Mouse (Mus musculus) neural tube, embryonic 11.5 days (tissue): ENCODE results near the gene Gchfr. TPM values are rescaled to one million over a fixed set of nuclear protein-coding genes. Genes with fewer than 3 reads are reported as not detected.

Source experiments
- ATAC-seq: fragments of 200-750 bp; cut with Nextera tagmentation; 2 replicates; pipeline ENCODE4 v1.8.0; 2017; ENCODE audit warnings: moderate number of reproducible peaks, mild to moderate bottlenecking, moderate TSS enrichment, moderate library complexity; ENCODE audit not compliant: insufficient read depth, low FRiP score, low TSS enrichment
- DNase-seq: peaks from one replicate; pipeline ENCODE4 v3.0.0-alpha.2; 2015; ENCODE audit warnings: low spot score
- H3K27ac ChIP-seq: fragments of 300-500 bp; sonication (generic); 2 replicates; pipeline ENCODE4 v1.5.1; 2014; ENCODE audit warnings: low read depth, mild to moderate bottlenecking, low read length
- H3K27me3 ChIP-seq: fragments of 300-500 bp; sonication (generic); 2 replicates; pipeline ENCODE4 v1.6.1; 2014; ENCODE audit warnings: mild to moderate bottlenecking, low read length, mixed read lengths; ENCODE audit not compliant: control insufficient read depth, insufficient read depth
- H3K36me3 ChIP-seq: fragments of 300-500 bp; sonication (generic); 2 replicates; pipeline ENCODE4 v1.6.1; 2014; ENCODE audit warnings: mild to moderate bottlenecking, low read length, moderate library complexity, mixed read lengths; ENCODE audit not compliant: control insufficient read depth, insufficient read depth
- H3K4me1 ChIP-seq: fragments of 300-500 bp; sonication (generic); 2 replicates; pipeline ENCODE4 v1.6.1; 2014; ENCODE audit warnings: low read length, mixed read lengths; ENCODE audit not compliant: control insufficient read depth, insufficient read depth
- H3K4me2 ChIP-seq: fragments of 300-500 bp; sonication (generic); 2 replicates; pipeline ENCODE4 v1.6.1; 2014; ENCODE audit warnings: low read depth, mild to moderate bottlenecking, moderate library complexity
- H3K4me3 ChIP-seq: fragments of 300-500 bp; sonication (generic); 2 replicates; pipeline ENCODE4 v1.5.1; 2014; ENCODE audit warnings: low read depth, low read length
- H3K9ac ChIP-seq: fragments of 300-500 bp; sonication (generic); 2 replicates; pipeline ENCODE4 v1.6.1; 2014; ENCODE audit warnings: mild to moderate bottlenecking, low read length
- H3K9me3 ChIP-seq: fragments of 300-500 bp; sonication (generic); 2 replicates; pipeline ENCODE4 v1.6.1; 2016; ENCODE audit warnings: low read length; ENCODE audit not compliant: control insufficient read depth
- WGBS: fragments of 180-500 bp; shearing (Covaris S2); extraction: QIAGEN DNeasy Blood & Tissue Kit; methylation state at CpG from one replicate; pipeline ENCODE4 v1.1.7; 2014; 5-methylcytosine and 5-hydroxymethylcytosine counted together
- polyA plus RNA-seq: library from polyadenylated mRNA; unstranded; fragments of >200 nt; fragmentation: Nextera tagmentation; extraction: Ambion mirVana; gene quantifications from 2 replicates; pipeline ENCODE4 v1.2.1, GENCODE M21; 2014

Gene Gchfr
- polyA plus RNA-seq, 1 experiment from 2014 or later: 3.2 TPM

DNA sequence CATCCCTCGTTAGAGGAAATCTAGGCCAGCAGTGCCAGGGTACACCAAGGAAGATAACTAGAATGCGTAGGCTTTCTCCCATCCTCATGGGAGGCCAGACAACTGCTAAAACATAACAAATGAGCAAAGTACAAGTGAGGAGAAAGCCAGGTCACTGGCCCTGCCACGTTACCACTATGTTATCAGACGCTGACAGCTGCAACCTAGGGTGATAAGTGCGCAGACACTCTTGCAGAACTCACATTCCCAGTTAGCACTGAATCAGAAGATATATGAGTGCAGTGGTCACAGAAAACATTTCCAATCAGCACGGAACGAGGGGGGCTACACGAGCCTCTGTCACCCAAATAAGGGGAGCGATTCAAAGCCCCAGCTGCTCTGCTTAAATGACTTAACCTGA lies 12.2 kb upstream of the Gchfr start:
- peaks cover 1% of the 10 kb centered on the region for H3K36me3 ChIP-seq
- peaks cover 8% of the 10 kb centered on the region; the same call in 1 of the 2 replicates for H3K4me1 ChIP-seq
- WGBS: 87% methylated on average over 9 of the region's 9 CpGs
- no peak overlapping the region for H3K9ac ChIP-seq
- H3K27ac ChIP-seq: no peak overlapping the region
- H3K9me3 ChIP-seq: no peaks in the 10 kb centered on the region
- no peaks in the 10 kb centered on the region for H3K27me3 ChIP-seq
- peak overlapping the region; percentile 62; the same call in 1 of the 2 replicates for H3K4me2 ChIP-seq
- DNase-seq: no peak
- no peak overlapping the region; the same call in 1 of the 2 replicates for H3K4me3 ChIP-seq
- ATAC-seq: no peak

DNA sequence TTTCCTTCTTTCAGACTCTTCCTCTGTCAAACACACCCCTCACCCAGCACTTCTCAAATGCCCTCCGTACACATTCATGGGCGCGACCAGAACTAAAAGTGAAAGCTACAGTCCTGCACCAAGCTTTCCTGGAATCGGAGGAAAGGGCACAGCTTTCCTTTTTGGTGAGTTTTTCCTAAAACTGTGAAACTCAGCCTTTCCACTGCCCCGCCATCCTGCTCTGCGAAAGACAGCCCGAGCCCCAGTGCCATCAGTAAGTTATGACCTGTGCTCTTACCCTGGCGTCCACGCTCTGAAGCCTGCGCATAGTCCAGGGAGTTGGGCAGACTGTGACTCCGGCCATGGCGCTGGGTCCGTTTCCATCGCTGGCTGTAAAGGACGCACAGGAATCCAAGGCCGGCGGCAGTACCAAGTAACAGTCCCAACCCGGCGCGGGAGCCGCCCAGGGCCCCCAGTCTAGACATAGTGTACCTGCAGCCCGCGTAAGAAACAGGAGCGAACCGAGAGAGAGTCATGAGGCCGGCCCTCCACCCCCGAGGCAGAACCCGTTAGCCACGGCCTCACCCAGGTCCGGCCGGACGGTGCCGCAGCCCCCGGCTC lies 11.4 kb upstream of the Gchfr start:
- Histone ChIP-seq H3K36me3 (no peaks in the 10 kb centered on the region; the same call in 1 of the 2 replicates), H3K27me3 (no peaks in the 10 kb centered on the region), H3K4me3 (peak overlapping the region; percentile 80), H3K4me2 (peak overlapping the region; percentile 62), H3K9ac (peak overlapping the region; percentile 75), H3K27ac (no peak overlapping the region), H3K4me1 (peaks cover 8% of the 10 kb centered on the region; the same call in 1 of the 2 replicates), H3K9me3 (no peaks in the 10 kb centered on the region)
- peak; percentile 60 for ATAC-seq
- WGBS: 7% methylated on average over 33 of the region's 34 CpGs
- DNase-seq: no peak

DNA sequence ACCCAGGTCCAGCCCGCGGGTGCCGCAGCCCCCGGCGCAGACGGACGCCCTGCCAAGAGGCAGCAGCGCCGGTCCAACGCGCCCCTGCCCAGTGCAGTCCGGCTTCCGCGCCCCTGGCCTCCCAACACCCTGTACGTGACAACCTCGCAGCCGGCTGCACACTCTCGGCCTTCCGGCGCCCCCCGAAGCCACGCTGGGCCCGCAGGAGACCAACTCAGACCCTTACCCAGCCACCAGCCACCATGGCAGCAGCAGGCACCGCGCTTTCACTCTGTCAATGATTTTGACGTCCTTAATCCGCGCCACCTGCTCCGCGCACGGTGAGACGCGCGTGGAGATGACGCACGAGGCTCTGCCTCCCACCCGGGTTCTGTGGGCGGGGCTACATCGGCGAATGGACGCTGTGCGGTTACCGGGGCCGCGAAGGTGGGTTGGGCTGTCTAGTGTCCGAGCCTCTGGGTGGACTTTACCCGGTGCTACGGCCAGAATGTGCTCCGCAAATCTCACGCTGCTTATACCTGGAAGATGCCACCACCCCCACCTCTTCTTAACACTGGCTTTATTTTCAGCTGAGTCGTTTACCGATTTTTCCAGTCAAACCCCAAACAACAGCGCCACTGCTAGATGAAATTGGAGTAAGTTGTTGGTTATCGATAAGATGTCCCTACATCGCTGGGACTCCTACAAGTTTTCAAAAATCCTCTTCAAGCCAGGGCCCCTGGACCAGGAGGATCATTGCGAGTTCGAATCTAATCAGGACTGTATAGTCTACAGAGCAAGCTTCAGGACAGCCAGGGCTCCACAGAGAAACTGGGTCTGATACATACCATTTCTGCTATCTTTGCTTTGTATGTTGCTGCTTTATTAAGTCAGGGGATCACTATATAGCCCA lies 10.6 kb upstream of the Gchfr start, which contains the start of gene Rmdn3:
Rmdn3 (minus strand) TSS at position 354 of the 892 bp plus-strand sequence.
- Histone ChIP-seq H3K4me1 (peaks cover 8% of the 10 kb centered on the region; the same call in 1 of the 2 replicates), H3K9me3 (no peaks in the 10 kb centered on the region), H3K9ac (peak within 1 kb of the TSS; percentile 75), H3K4me3 (peak within 1 kb of the TSS; percentile 80), H3K36me3 (no peaks in the 10 kb centered on the region; the same call in 1 of the 2 replicates), H3K27ac (no peak within 1 kb of the TSS), H3K27me3 (no peaks in the 10 kb centered on the region), H3K4me2 (peak within 1 kb of the TSS; percentile 62)
- DNase-seq: peak; percentile 96
- peak; percentile 93 for ATAC-seq
- WGBS: under 1% methylated on average over 57 of the region's 57 CpGs

DNA sequence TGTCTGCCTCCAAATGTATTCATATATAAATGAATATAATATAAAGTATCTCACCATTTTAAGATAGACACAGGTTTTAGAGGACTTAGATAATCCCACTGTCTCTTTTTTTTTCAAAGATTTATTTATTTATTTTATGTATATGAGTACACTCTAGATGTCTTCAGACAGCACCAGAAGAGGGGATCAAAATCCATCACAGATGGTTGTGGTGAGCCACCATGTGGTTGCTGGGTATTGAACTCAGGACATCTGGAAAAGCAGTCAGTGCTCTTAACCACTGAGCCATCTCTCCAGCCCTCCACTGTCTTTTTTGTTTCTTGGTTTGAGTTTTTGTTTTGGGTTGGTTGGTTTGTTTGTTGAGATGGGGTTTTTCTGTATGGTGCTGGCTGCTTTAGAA lies 9.7 kb upstream of the Gchfr start:
- Histone ChIP-seq H3K36me3 (no peaks in the 10 kb centered on the region; the same call in 1 of the 2 replicates), H3K4me2 (no peak overlapping the region), H3K27ac (no peak overlapping the region), H3K4me3 (no peak overlapping the region), H3K9ac (no peak overlapping the region), H3K27me3 (no peaks in the 10 kb centered on the region), H3K4me1 (peaks cover 8% of the 10 kb centered on the region; the same call in 1 of the 2 replicates), H3K9me3 (no peaks in the 10 kb centered on the region)
- ATAC-seq (no peak), DNase-seq (no peak)

DNA sequence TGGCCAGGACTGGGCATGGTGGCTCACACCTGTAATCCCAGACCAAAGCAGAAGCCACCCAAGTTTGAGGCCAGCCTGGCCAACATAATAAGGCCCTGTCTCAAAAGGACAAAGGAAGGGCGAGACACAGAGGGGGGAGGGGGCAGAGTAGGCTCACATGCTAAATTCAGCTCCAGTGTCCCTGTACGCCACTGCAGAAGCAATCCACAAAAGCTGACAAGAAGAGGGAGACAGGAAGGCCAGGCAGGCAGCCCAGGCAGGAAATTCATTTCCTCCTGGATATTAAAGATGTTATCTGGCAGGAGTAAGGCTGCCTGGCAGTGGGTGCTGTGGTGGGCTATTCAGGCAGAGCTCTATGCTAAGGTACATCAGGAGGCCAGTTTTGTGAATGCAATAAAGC lies 6.3 kb upstream of the Gchfr start:
- ATAC-seq (no peak), DNase-seq (no peak)
- WGBS: 33% methylated on average over 2 of the region's 2 CpGs
- Histone ChIP-seq H3K4me3 (no peak overlapping the region), H3K4me1 (no peaks in the 10 kb centered on the region), H3K9me3 (no peaks in the 10 kb centered on the region), H3K9ac (no peak overlapping the region), H3K27ac (no peak overlapping the region), H3K36me3 (no peaks in the 10 kb centered on the region), H3K4me2 (no peak overlapping the region), H3K27me3 (0 out of 2 replicates have a peak, but pooled peaks cover 4% of the 10 kb centered on the region)

DNA sequence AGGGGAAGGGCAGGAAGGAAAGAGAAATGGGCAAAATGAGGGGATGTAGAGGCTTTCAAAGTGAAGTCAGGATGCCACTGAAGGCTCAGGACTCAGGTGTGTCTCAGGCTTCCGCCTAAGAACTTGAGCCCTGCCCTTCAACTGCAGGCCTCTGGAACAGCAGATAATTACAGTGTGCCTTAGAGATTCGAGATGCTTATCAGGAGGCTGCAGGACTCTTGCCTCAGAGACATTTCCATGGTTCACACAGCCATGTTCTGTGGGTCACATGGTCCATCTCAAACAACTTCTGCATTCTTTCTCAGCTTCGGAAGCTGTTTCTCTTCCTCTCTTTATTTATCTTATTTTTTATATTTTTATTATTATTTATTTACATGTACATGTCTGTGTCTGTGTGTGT lies 4.4 kb upstream of the Gchfr start:
- Histone ChIP-seq H3K4me1 (no peaks in the 10 kb centered on the region), H3K36me3 (no peaks in the 10 kb centered on the region), H3K4me3 (no peak overlapping the region), H3K4me2 (no peak overlapping the region), H3K9ac (no peak overlapping the region), H3K27me3 (peaks cover 16% of the 10 kb centered on the region), H3K27ac (no peak overlapping the region), H3K9me3 (no peaks in the 10 kb centered on the region)
- DNase-seq (no peak), ATAC-seq (no peak)
- 71% methylated on average over 3 of the region's 3 CpGs for WGBS

DNA sequence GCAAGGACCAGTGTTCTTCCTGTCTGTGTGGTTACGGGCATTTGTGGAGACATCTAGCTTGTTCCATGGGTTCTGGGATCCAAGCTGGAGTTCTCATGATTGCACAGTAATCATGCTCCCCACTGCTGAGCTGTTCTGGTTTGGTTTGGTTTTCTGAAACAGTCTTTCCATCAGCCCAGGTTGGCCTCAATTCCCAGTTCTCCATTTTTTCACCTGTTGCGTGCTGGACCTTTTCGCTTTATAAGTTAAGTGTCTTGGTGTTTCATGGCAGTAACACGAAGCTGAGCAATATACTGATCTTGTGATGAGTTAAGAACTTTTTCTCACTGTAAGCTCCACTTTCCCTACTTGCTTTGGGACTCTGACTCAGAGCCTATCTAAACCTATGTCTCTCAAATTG lies 3.6 kb upstream of the Gchfr start:
- Histone ChIP-seq H3K4me3 (no peak overlapping the region), H3K9ac (no peak overlapping the region), H3K27ac (no peak overlapping the region), H3K4me2 (no peak overlapping the region), H3K9me3 (no peaks in the 10 kb centered on the region), H3K27me3 (peaks cover 19% of the 10 kb centered on the region), H3K4me1 (no peaks in the 10 kb centered on the region), H3K36me3 (no peaks in the 10 kb centered on the region)
- WGBS: 91% methylated on average over 4 of the region's 4 CpGs
- ATAC-seq (no peak), DNase-seq (no peak)

DNA sequence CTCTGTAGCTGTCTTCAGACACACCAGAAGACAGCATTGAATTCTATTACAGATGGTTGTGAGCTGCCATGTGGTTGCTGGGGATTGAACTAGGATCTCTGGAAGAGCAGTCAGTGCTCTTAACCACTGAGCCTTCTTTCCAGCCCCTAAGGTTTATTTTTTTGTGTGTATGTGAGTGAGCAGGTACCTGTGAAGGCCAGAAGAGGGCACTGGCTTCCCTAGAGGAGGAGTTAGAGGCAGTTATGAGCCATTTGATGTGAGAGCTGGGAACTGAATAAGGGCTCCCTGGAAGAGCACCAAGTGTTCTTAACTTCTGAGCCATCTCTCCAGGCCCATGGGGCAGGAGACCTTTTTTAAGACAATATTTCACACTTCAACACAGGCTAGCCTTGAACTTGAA lies 2.2 kb upstream of the Gchfr start:
- H3K27ac ChIP-seq: no peak overlapping the region
- H3K4me3 ChIP-seq: no peak overlapping the region
- DNase-seq (no peak), ATAC-seq (no peak)
- H3K4me1 ChIP-seq: no peaks in the 10 kb centered on the region
- H3K36me3 ChIP-seq: no peaks in the 10 kb centered on the region
- H3K9me3 ChIP-seq: no peaks in the 10 kb centered on the region
- peaks cover 22% of the 10 kb centered on the region for H3K27me3 ChIP-seq
- no peak overlapping the region for H3K4me2 ChIP-seq
- H3K9ac ChIP-seq: no peak overlapping the region
